Mouse (Mus musculus) heart, embryonic 16.5 days (tissue): ENCODE results near the gene Nsd1. TPM values are rescaled to one million over a fixed set of nuclear protein-coding genes. Genes with fewer than 3 reads are reported as not detected.
"Not testable (repeated sequence)": the region's sequence is repeated elsewhere in the genome, so short reads cannot be mapped to it uniquely, and the experiment has no call there.

Source experiments
- ATAC-seq: fragments of 200-750 bp; cut with Nextera tagmentation; replicated peaks from 2 replicates; pipeline ENCODE4 v1.8.0; 2017; ENCODE audit warnings: moderate number of reproducible peaks; ENCODE audit not compliant: insufficient read depth, low FRiP score; ENCODE audit errors: extremely low read depth
- H3K27ac ChIP-seq: fragments of 300-500 bp; sonication (generic); 2 replicates; pipeline ENCODE4 v1.5.1; 2014; ENCODE audit warnings: mild to moderate bottlenecking, low read length, control low read depth, moderate library complexity
- H3K27me3 ChIP-seq: fragments of 300-500 bp; sonication (generic); 2 replicates; pipeline ENCODE4 v1.6.1; 2014; ENCODE audit warnings: low read length, mixed read lengths; ENCODE audit not compliant: control insufficient read depth, insufficient read depth
- H3K36me3 ChIP-seq: fragments of 300-500 bp; sonication (generic); 2 replicates; pipeline ENCODE4 v1.6.1; 2014; ENCODE audit not compliant: control insufficient read depth, insufficient read depth
- H3K4me1 ChIP-seq: fragments of 300-500 bp; sonication (generic); 2 replicates; pipeline ENCODE4 v1.6.1; 2014; ENCODE audit warnings: low read length, mixed read lengths; ENCODE audit not compliant: control insufficient read depth, insufficient read depth
- H3K4me2 ChIP-seq: fragments of 300-500 bp; sonication (generic); 2 replicates; pipeline ENCODE4 v1.6.1; 2014; ENCODE audit warnings: low read depth, mild to moderate bottlenecking, control low read depth, low read length
- H3K4me3 ChIP-seq: fragments of 300-500 bp; sonication (generic); 2 replicates; pipeline ENCODE4 v1.5.1; 2014; ENCODE audit warnings: mild to moderate bottlenecking, control low read depth, low read length
- H3K9ac ChIP-seq: fragments of 300-500 bp; sonication (generic); 2 replicates; pipeline ENCODE4 v1.6.1; 2014; ENCODE audit warnings: low read length, control low read depth
- H3K9me3 ChIP-seq: fragments of 300-500 bp; sonication (generic); replicated peaks from 2 replicates; pipeline ENCODE4 v1.6.1; 2016; ENCODE audit warnings: low read length; ENCODE audit not compliant: control insufficient read depth
- WGBS: fragments of 180-500 bp; shearing (Covaris S2); extraction: QIAGEN DNeasy Blood & Tissue Kit; methylation state at CpG from one replicate; pipeline ENCODE4 v1.1.7; 2014; 5-methylcytosine and 5-hydroxymethylcytosine counted together
- polyA plus RNA-seq: library from polyadenylated mRNA; unstranded; fragments of >200 nt; fragmentation: Nextera tagmentation; extraction: Ambion mirVana; gene quantifications from 2 replicates; pipeline ENCODE4 v1.2.1, GENCODE M21; 2015

The Nsd1 gene
- polyA plus RNA-seq, 1 experiment from 2014 or later = 38.1 TPM

GRCm38 (mm10) chr13:55182173-55182894 lies 27.2 kb upstream of the Nsd1 start:
- H3K4me3 ChIP-seq = peak overlapping the region; percentile 47
- no peaks in the 10 kb centered on the region for H3K36me3 ChIP-seq
- ATAC-seq = peak; percentile 86
- peak overlapping the region; percentile 63 for H3K9ac ChIP-seq
- H3K27ac ChIP-seq = peak overlapping the region; percentile 78
- H3K9me3 ChIP-seq = no peaks in the 10 kb centered on the region; the same call in 1 of the 2 replicates
- peaks cover 5% of the 10 kb centered on the region; the same call in 1 of the 2 replicates for H3K4me1 ChIP-seq
- no peaks in the 10 kb centered on the region for H3K27me3 ChIP-seq
- H3K4me2 ChIP-seq = peak overlapping the region; percentile 64
- WGBS = 4% methylated on average over 23 of the region's 23 CpGs

DNA sequence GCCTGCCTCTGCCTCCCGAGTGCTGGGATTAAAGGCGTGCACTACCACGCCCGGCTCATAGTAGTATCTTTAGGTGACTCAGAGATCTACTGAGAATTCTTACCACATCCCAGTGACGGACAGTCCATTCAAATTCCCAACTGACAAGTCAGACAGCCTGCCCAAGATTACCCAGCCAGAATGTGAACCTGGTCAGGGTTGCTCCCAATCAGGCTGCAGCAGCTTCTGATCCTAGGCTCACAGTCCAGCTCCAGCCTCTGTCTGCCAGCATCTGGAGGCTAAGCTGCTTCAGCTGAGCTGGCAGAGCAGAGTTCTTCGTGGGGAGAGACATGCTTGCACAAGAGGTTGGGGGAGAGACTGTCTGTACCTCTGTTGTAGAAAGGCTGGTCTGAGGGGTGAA lies 26.2 kb upstream of the Nsd1 start:
- Histone ChIP-seq H3K36me3 (no peaks in the 10 kb centered on the region), H3K27me3 (no peaks in the 10 kb centered on the region), H3K9me3 (no peaks in the 10 kb centered on the region; the same call in 1 of the 2 replicates), H3K4me1 (peaks cover 5% of the 10 kb centered on the region; the same call in 1 of the 2 replicates), H3K9ac (no peak overlapping the region), H3K27ac (no peak overlapping the region), H3K4me2 (no peak overlapping the region), H3K4me3 (no peak overlapping the region)
- WGBS = 79% methylated on average over 6 of the region's 6 CpGs
- ATAC-seq = no peak

- 15% methylated on average over 3 of the region's 9 CpGs for WGBS
- not testable (repeated sequence) for H3K36me3 ChIP-seq, H3K9ac ChIP-seq, ATAC-seq, H3K4me2 ChIP-seq, H3K9me3 ChIP-seq, H3K27ac ChIP-seq, H3K27me3 ChIP-seq, H3K4me3 ChIP-seq
- H3K4me1 ChIP-seq = peaks cover 16% of the 10 kb centered on the region
These were observed 22.5 kb upstream of the Nsd1 start for GRCm38 (mm10) chr13:55187062-55187461.

GRCm38 (mm10) chr13:55189531-55190107 lies 20.0 kb upstream of the Nsd1 start:
- Histone ChIP-seq H3K4me1 (peaks cover 14% of the 10 kb centered on the region), H3K4me3 (peak overlapping the region; percentile 67), H3K27ac (peak overlapping the region; percentile 87), H3K9ac (peak overlapping the region; percentile 79), H3K36me3 (no peaks in the 10 kb centered on the region), H3K9me3 (no peaks in the 10 kb centered on the region), H3K27me3 (no peaks in the 10 kb centered on the region), H3K4me2 (peak overlapping the region; percentile 97)
- peak; percentile 14; the same call in 1 of the 2 replicates for ATAC-seq
- 6% methylated on average over 12 of the region's 12 CpGs for WGBS

DNA sequence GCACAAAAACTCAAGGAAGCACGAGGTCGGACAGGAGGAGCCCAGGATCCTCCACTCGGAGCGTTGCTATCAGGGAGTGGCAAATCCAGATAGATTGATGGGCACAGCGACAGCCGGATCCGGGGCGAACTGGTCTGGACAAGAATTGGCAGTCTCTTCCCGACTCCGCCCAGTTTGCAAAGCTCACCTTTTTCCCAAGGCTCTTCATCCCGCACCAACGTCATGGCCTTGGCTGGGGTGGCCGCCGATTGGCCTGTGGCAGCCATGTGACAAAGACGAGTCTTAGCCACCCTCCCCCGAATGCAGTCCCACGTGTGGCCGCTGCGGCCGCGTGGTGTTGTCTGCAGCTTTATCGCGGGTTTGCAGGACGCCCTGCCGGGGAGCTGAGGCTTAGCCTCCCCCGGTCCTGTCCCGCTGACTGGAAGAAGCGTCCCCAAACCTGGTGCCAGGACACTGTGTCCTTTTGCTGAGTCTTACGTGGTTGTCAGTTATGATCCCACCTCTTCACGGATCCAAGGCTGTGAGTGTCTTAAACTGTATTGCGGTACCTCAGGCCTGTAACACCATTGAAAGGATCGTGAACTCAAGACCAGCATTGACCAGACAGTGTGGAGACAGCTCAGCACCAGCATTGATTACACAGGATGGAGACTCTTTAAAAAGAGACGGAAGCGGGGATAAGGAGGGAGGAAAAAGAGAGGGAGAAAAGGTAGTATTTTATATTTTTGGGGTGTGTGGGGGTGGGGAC lies 19.3 kb upstream of the Nsd1 start:
- peak; percentile 99 for ATAC-seq
- peak overlapping the region; percentile 87 for H3K27ac ChIP-seq
- H3K4me1 ChIP-seq = peaks cover 14% of the 10 kb centered on the region
- H3K4me2 ChIP-seq = peak overlapping the region; percentile 97
- no peaks in the 10 kb centered on the region for H3K36me3 ChIP-seq
- 2% methylated on average over 34 of the region's 34 CpGs for WGBS
- no peaks in the 10 kb centered on the region for H3K27me3 ChIP-seq
- H3K4me3 ChIP-seq = peak overlapping the region; percentile 67
- peak overlapping the region; percentile 79 for H3K9ac ChIP-seq
- no peaks in the 10 kb centered on the region for H3K9me3 ChIP-seq

DNA sequence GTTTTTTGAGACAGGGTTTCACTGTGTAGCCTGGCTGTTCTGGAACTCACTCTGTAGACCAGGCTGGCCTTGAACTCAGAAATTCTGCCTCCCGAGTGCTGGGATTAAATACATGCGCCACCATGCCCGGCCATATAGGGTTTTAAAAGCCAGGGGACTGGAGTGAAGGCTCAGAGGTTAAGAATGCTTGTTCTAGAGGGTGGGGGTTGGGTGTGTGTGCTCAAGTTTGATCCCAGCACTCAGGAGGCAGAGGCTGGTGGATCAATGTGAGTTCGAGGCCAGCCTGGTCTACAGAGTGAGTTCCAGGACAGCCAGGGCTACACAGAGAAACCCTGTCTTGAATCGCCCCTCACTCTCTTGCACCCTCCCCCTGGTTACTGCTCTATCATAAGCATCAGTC lies 18.0 kb upstream of the Nsd1 start:
- Histone ChIP-seq H3K4me1 (peaks cover 14% of the 10 kb centered on the region), H3K4me2 (no peak overlapping the region), H3K9me3 (no peaks in the 10 kb centered on the region), H3K27me3 (no peaks in the 10 kb centered on the region), H3K9ac (no peak overlapping the region), H3K36me3 (no peaks in the 10 kb centered on the region), H3K27ac (no peak overlapping the region), H3K4me3 (no peak overlapping the region)
- ATAC-seq = no peak
- WGBS = 83% methylated on average over 5 of the region's 5 CpGs

DNA sequence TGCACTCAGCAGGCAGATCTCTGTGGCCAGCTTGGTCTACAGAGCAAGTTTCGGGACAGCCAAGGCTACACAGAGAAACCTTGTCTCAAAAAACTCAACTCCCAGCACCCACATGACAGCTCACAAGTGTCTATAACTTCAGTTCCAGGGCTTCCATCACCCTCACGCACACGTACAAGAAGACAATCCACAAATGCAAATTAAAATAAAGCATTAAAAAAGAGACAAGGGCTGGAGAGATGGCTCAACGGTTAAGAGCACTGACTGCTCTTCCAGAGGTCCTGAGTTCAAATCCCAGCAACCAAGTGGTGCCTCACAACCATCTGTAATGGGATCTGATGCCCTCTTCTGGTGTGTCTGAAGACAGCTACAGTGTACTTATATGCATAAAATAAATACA lies 6.8 kb upstream of the Nsd1 start:
- ATAC-seq, H3K36me3 ChIP-seq, H3K27me3 ChIP-seq, H3K4me1 ChIP-seq, H3K9me3 ChIP-seq, H3K4me2 ChIP-seq, H3K9ac ChIP-seq, H3K4me3 ChIP-seq, H3K27ac ChIP-seq: not testable (repeated sequence)
- WGBS = 88% methylated on average over 4 of the region's 4 CpGs

DNA sequence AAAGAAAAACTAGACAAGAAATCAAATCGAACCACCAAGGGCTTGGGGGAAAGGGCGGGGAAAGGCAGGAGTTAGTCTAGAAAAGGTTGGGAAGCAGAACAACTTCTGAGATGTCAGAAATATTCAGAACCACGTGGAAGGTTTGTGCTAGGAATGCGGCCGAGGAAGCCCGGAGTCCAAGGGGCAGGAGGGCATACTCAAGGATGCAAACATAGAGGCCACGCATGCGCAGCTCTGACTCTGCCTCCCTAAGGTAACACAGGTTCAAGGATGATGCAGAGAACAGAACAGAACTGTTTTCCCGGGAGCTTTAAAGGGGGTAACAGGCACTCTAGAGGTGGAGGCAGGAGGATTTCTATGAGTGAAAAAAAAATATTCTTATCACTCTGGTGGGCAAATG lies 5.8 kb upstream of the Nsd1 start:
- Histone ChIP-seq H3K36me3 (no peaks in the 10 kb centered on the region), H3K27me3 (no peaks in the 10 kb centered on the region), H3K9me3 (no peaks in the 10 kb centered on the region), H3K4me3 (no peak overlapping the region), H3K4me2 (no peak overlapping the region), H3K27ac (no peak overlapping the region), H3K4me1 (no peaks in the 10 kb centered on the region), H3K9ac (no peak overlapping the region)
- ATAC-seq = no peak
- WGBS = 65% methylated on average over 9 of the region's 9 CpGs
